In genomic region chr19:5407133-5407532, GRCm38 (mm10) we compare ENCODE assay signal across 9 mouse cellular contexts. TPM values are rescaled to one million over a fixed set of nuclear protein-coding genes. Genes with fewer than 3 reads are reported as not detected.
DNase-seq lines count a peak whose midpoint lies in the region; ATAC-seq and TF ChIP-seq lines count a peak whose summit lies in the region.
"Had no signal": no experiment of that assay in that cellular context is flagged by ENCODE, and none has a peak within 500 bp of the region (broad histone marks: within the 10 kb centered on the region; RNA-seq: fewer than 3 reads in every experiment).

No protein-coding gene starts in this region.

- no peaks in the 10 kb centered on the region for H3K9me3 ChIP-seq in forebrain, embryonic 10.5 days
- H3K9me3 ChIP-seq in hindbrain, embryonic 13.5 days = no peaks in the 10 kb centered on the region
- no peaks in the 10 kb centered on the region for H3K9me3 ChIP-seq in limb, embryonic 14.5 days (ENCODE audit: control insufficient read depth, low read length)
- H3K9me3 ChIP-seq in midbrain, embryonic 14.5 days (ENCODE audit: control insufficient read depth, low read length) = no peaks in the 10 kb centered on the region

- H3K36me3 ChIP-seq in forebrain, embryonic 10.5 days (replicated peaks) = no peaks in the 10 kb centered on the region
- no peaks in the 10 kb centered on the region for H3K36me3 ChIP-seq in hindbrain, embryonic 13.5 days
- H3K36me3 ChIP-seq in limb, embryonic 14.5 days (ENCODE audit: control insufficient read depth, insufficient read depth, low read length) = no peaks in the 10 kb centered on the region
- H3K36me3 ChIP-seq in midbrain, embryonic 14.5 days (ENCODE audit: control insufficient read depth, insufficient read depth, low read length) = no peaks in the 10 kb centered on the region

- H3K4me3 ChIP-seq in forebrain, embryonic 10.5 days = peak overlapping the region; percentile 60
- H3K4me3 ChIP-seq in hindbrain, embryonic 13.5 days = peak overlapping the region; percentile 61
- peak overlapping the region; percentile 60 for H3K4me3 ChIP-seq in limb, embryonic 14.5 days (replicated peaks; ENCODE audit: low read length)
- peak overlapping the region; percentile 60 for H3K4me3 ChIP-seq in midbrain, embryonic 14.5 days (replicated peaks; ENCODE audit: low read depth, low read length)

- no peaks in the 10 kb centered on the region for H3K27me3 ChIP-seq in forebrain, embryonic 10.5 days (ENCODE audit: poor library complexity, severe bottlenecking)
- no peaks in the 10 kb centered on the region for H3K27me3 ChIP-seq in hindbrain, embryonic 13.5 days
- no peaks in the 10 kb centered on the region for H3K27me3 ChIP-seq in limb, embryonic 14.5 days (ENCODE audit: control insufficient read depth, insufficient read depth, low read length)
- H3K27me3 ChIP-seq in midbrain, embryonic 14.5 days (ENCODE audit: control insufficient read depth, insufficient read depth, low read length) = no peaks in the 10 kb centered on the region

- no peak for TF ChIP-seq POLR2A in limb, embryonic 14.5 days (IDR thresholded peaks at IDR 0.05; ENCODE audit: borderline replicate concordance, extremely low read depth, insufficient read depth, insufficient read length)

- peaks cover 21% of the 10 kb centered on the region for H3K4me1 ChIP-seq in forebrain, embryonic 10.5 days
- peaks cover 19% of the 10 kb centered on the region for H3K4me1 ChIP-seq in hindbrain, embryonic 13.5 days (replicated peaks)
- H3K4me1 ChIP-seq in limb, embryonic 14.5 days (ENCODE audit: control insufficient read depth, insufficient read depth, low read length) = peaks cover 9% of the 10 kb centered on the region; the same call in 1 of the 2 replicates
- H3K4me1 ChIP-seq in midbrain, embryonic 14.5 days (ENCODE audit: control insufficient read depth, insufficient read depth, low read length) = peaks cover 12% of the 10 kb centered on the region; the same call in 1 of the 2 replicates

- DNase-seq in layer of hippocampus, adult 11-12 months (ENCODE audit: low spot score) = peak; percentile 56
- DNase-seq in layer of hippocampus, adult 8-10 months (ENCODE audit: low spot score in 2 of 2) = no peak
- peak; percentile 48 for DNase-seq in c-Kit-positive CD71-positive TER-119-negative erythroid progenitor cells, embryonic 14.5 days (ENCODE audit: low read depth)
- peak; percentile 53 for DNase-seq in forebrain, embryonic 10.5 days (ENCODE audit: extremely low spot score, low spot score)
- peak; percentile 77 for DNase-seq in limb, embryonic 14.5 days (ENCODE audit: low spot score)
- DNase-seq in midbrain, embryonic 14.5 days = peak; percentile 82
- DNase-seq in telencephalon, adult 2 months (ENCODE audit: low read depth, low spot score) = peak; percentile 80

- peak overlapping the region; percentile 89 for H3K27ac ChIP-seq in forebrain, embryonic 10.5 days
- H3K27ac ChIP-seq in hindbrain, embryonic 13.5 days = peak overlapping the region; percentile 89
- peak overlapping the region; percentile 94 for H3K27ac ChIP-seq in limb, embryonic 14.5 days (replicated peaks; ENCODE audit: low read depth, low read length)
- H3K27ac ChIP-seq in midbrain, embryonic 14.5 days (replicated peaks; ENCODE audit: low read depth, low read length) = peak overlapping the region; percentile 87

- WGBS in forebrain, embryonic 10.5 days = 16% methylated on average over 7 of the region's 7 CpGs
- 26% methylated on average over 7 of the region's 7 CpGs for WGBS in hindbrain, embryonic 13.5 days
- 13% methylated on average over 7 of the region's 7 CpGs for WGBS in limb, embryonic 14.5 days
- 17% methylated on average over 7 of the region's 7 CpGs for WGBS in midbrain, embryonic 14.5 days

- peak; percentile 68 for ATAC-seq in hindbrain, embryonic 13.5 days (ENCODE audit: low FRiP score)
- ATAC-seq in limb, embryonic 14.5 days (ENCODE audit: low FRiP score, low read depth) = peak; percentile 41; the same call in 1 of the 2 replicates
- no peak; the same call in 1 of the 2 replicates for ATAC-seq in midbrain, embryonic 14.5 days (ENCODE audit: low FRiP score, low TSS enrichment)

- peak overlapping the region; percentile 73 for H3K4me2 ChIP-seq in hindbrain, embryonic 13.5 days
- H3K4me2 ChIP-seq in limb, embryonic 14.5 days (replicated peaks; ENCODE audit: low read depth, low read length, severe bottlenecking) = peak overlapping the region; percentile 79
- peak overlapping the region; percentile 83 for H3K4me2 ChIP-seq in midbrain, embryonic 14.5 days (ENCODE audit: low read length)

- peak overlapping the region; percentile 85 for H3K9ac ChIP-seq in hindbrain, embryonic 13.5 days
- H3K9ac ChIP-seq in limb, embryonic 14.5 days (ENCODE audit: low read depth, low read length, severe bottlenecking) = peak overlapping the region; percentile 77
- H3K9ac ChIP-seq in midbrain, embryonic 14.5 days (replicated peaks; ENCODE audit: low read length) = peak overlapping the region; percentile 78

RNA-seq across cellular contexts. Expression of gene Tsga10ip, which starts 4.8 kb away (rescaled TPM):
- total RNA-seq in layer of hippocampus, adult 8-10 months (2022) = under 1 TPM in 3 of 4 experiments, not detected in 1; 0.34 to 0.63 (median 0.37) TPM
- not detected in 2 replicates for polyA plus RNA-seq in forebrain, embryonic 10.5 days (2016; fragmentation: Nextera tagmentation; extraction: Ambion mirVana)
- polyA plus RNA-seq in hindbrain, embryonic 13.5 days (2015; fragmentation: Nextera tagmentation; extraction: Ambion mirVana) = 0.18 TPM in 1 of 2 replicates, not detected in the other
- polyA plus RNA-seq in limb, embryonic 14.5 days (2012; rRNA removed) = 0.13 and 0.14 TPM in 2 replicates
- polyA plus RNA-seq in limb, embryonic 14.5 days (2014; fragmentation: Nextera tagmentation; extraction: Ambion mirVana) = 0.18 TPM in 1 of 2 replicates, not detected in the other
- polyA plus RNA-seq in midbrain, embryonic 14.5 days (2014; fragmentation: Nextera tagmentation; extraction: Ambion mirVana) = 0.12 TPM in 1 of 2 replicates, not detected in the other
- total RNA-seq: left cerebral cortex, postnatal 36 days had no signal

RNA-seq across cellular contexts. Expression of gene Drap1, which starts 17.6 kb away (rescaled TPM):
- 100 to 1,000 TPM; 308 to 358 (median 327) TPM for total RNA-seq in layer of hippocampus, adult 8-10 months (2022)
- polyA plus RNA-seq in forebrain, embryonic 10.5 days (2016; fragmentation: Nextera tagmentation; extraction: Ambion mirVana) = 198 and 208 TPM in 2 replicates
- 322 and 323 TPM in 2 replicates for polyA plus RNA-seq in hindbrain, embryonic 13.5 days (2015; fragmentation: Nextera tagmentation; extraction: Ambion mirVana)
- polyA plus RNA-seq in limb, embryonic 14.5 days (2012; rRNA removed) = 163 and 236 TPM in 2 replicates
- polyA plus RNA-seq in limb, embryonic 14.5 days (2014; fragmentation: Nextera tagmentation; extraction: Ambion mirVana) = 219 and 233 TPM in 2 replicates
- polyA plus RNA-seq in midbrain, embryonic 14.5 days (2014; fragmentation: Nextera tagmentation; extraction: Ambion mirVana) = 225 and 299 TPM in 2 replicates

RNA-seq across cellular contexts. Expression of gene AI837181, which starts 17.8 kb away (rescaled TPM):
- total RNA-seq in layer of hippocampus, adult 8-10 months (2022) = 10 to 100 TPM; 64.8 to 71.2 (median 67.6) TPM
- 42.2 and 42.3 TPM in 2 replicates for polyA plus RNA-seq in forebrain, embryonic 10.5 days (2016; fragmentation: Nextera tagmentation; extraction: Ambion mirVana)
- 68.5 and 69.7 TPM in 2 replicates for polyA plus RNA-seq in hindbrain, embryonic 13.5 days (2015; fragmentation: Nextera tagmentation; extraction: Ambion mirVana)
- polyA plus RNA-seq in limb, embryonic 14.5 days (2012; rRNA removed) = 97.5 and 132 TPM in 2 replicates
- polyA plus RNA-seq in limb, embryonic 14.5 days (2014; fragmentation: Nextera tagmentation; extraction: Ambion mirVana) = 57.1 and 61.9 TPM in 2 replicates
- polyA plus RNA-seq in midbrain, embryonic 14.5 days (2014; fragmentation: Nextera tagmentation; extraction: Ambion mirVana) = 53.7 and 65.2 TPM in 2 replicates

RNA-seq across cellular contexts. Expression of gene Sart1, which starts 18.6 kb away (rescaled TPM):
- 100 to 1,000 TPM; 103 to 120 (median 114) TPM for total RNA-seq in layer of hippocampus, adult 8-10 months (2022)
- 96.6 and 97.6 TPM in 2 replicates for polyA plus RNA-seq in forebrain, embryonic 10.5 days (2016; fragmentation: Nextera tagmentation; extraction: Ambion mirVana)
- polyA plus RNA-seq in hindbrain, embryonic 13.5 days (2015; fragmentation: Nextera tagmentation; extraction: Ambion mirVana) = 72.1 and 73.0 TPM in 2 replicates
- 49.7 and 66.4 TPM in 2 replicates for polyA plus RNA-seq in limb, embryonic 14.5 days (2012; rRNA removed)
- 67.1 and 76.1 TPM in 2 replicates for polyA plus RNA-seq in limb, embryonic 14.5 days (2014; fragmentation: Nextera tagmentation; extraction: Ambion mirVana)
- polyA plus RNA-seq in midbrain, embryonic 14.5 days (2014; fragmentation: Nextera tagmentation; extraction: Ambion mirVana) = 57.1 and 61.1 TPM in 2 replicates

RNA-seq across cellular contexts. Expression of gene Banf1, which starts 40.2 kb away (rescaled TPM):
- total RNA-seq in layer of hippocampus, adult 8-10 months (2022) = 10 to 100 TPM; 74.1 to 85.8 (median 76.2) TPM
- 614 and 621 TPM in 2 replicates for polyA plus RNA-seq in forebrain, embryonic 10.5 days (2016; fragmentation: Nextera tagmentation; extraction: Ambion mirVana)
- polyA plus RNA-seq in hindbrain, embryonic 13.5 days (2015; fragmentation: Nextera tagmentation; extraction: Ambion mirVana) = 330 and 334 TPM in 2 replicates
- polyA plus RNA-seq in limb, embryonic 14.5 days (2012; rRNA removed) = 222 and 265 TPM in 2 replicates
- polyA plus RNA-seq in limb, embryonic 14.5 days (2014; fragmentation: Nextera tagmentation; extraction: Ambion mirVana) = 411 and 420 TPM in 2 replicates
- 330 and 375 TPM in 2 replicates for polyA plus RNA-seq in midbrain, embryonic 14.5 days (2014; fragmentation: Nextera tagmentation; extraction: Ambion mirVana)

Comparison
In these comparisons a context has a peak if more than half of its experiments do, and no peak if none do; other contexts are left out.
1. DNase-seq: peak in layer of hippocampus, adult 11-12 months (single experiment), c-Kit-positive CD71-positive TER-119-negative erythroid progenitor cells, embryonic 14.5 days (single experiment), forebrain, embryonic 10.5 days (single experiment), limb, embryonic 14.5 days (single experiment), midbrain, embryonic 14.5 days (single experiment) and telencephalon, adult 2 months (single experiment); none in layer of hippocampus, adult 8-10 months (0 of 2).
2. Peak in every context shown above with its lines, with median percentiles within 50 percentile points of each other: H3K27ac ChIP-seq, H3K4me3 ChIP-seq, H3K4me2 ChIP-seq and H3K9ac ChIP-seq.